Mouse (Mus musculus): ENCODE data around the gene Tap1. TPM values are rescaled to one million over a fixed set of nuclear protein-coding genes. Genes with fewer than 3 reads are reported as not detected.
A peak's percentile ranks its signal among the peaks of the same experiment; 100 is the strongest.
"Not testable (repeated sequence)": the region's sequence is repeated elsewhere in the genome, so short reads cannot be mapped to it uniquely, and the experiment has no call there.

The Tap1 gene
- total and polyA plus RNA-seq, 3 experiments, result 102 to 184 (median 157) TPM

DNA sequence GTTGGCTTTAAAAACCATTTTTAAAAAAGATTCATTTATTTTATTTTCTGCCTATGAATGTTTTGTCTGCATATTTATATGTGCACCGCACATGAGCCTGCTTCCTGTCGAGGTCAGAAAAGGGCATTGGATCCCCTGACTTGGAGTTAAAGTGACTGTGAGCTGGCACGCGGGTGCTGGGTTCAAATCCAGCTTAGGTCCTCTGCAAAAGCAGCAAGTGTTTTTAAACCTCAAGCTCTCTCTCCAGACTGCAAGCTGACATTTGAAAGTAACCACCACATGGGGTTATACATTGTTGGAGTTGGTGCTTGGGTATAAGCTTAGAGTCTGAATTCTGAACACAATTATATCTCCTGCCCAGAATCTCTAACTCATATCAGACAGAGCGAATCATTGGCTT lies 30.6 kb downstream of the Tap1 start:
- no peaks in the 10 kb centered on the region for H3K27me3 ChIP-seq (replicated peaks)
- H3K9ac ChIP-seq (ENCODE audit: insufficient read depth, low read depth), result no peak overlapping the region
- 0 out of 2 replicates have a peak, but pooled peaks cover 3% of the 10 kb centered on the region for H3K79me2 ChIP-seq (replicated peaks; ENCODE audit: control insufficient read depth, extremely low read depth, insufficient read depth, poor library complexity, severe bottlenecking)
- dilution Hi-C loops (cut with MboI; ENCODE audit: extremely low pct_ligation_motif_present, extremely low pct_unique_long_range_greater_than_20kb, low sequenced_read_pairs) (no loop called here), in situ Hi-C loops (cut with MboI; ENCODE audit: low pct_ligation_motif_present, low pct_unique_long_range_greater_than_20kb, low sequenced_read_pairs) (no loop called here)
- no peak for DNase-seq (ENCODE audit: extremely low read depth)
- no peak for TF ChIP-seq NELFE (IDR thresholded peaks at IDR 0.05; ENCODE audit: low read depth, low read length)
- no peak for TF ChIP-seq RAD21 (IDR thresholded peaks at IDR 0.05; ENCODE audit: low read depth, low read length)
- TF ChIP-seq RCOR1 (conservative IDR thresholded peaks at IDR 0.05; ENCODE audit: low read depth, low read length), result no peak
- no peak overlapping the region for H3K27ac ChIP-seq (ENCODE audit: insufficient read depth, low read depth)
- peaks cover 40 to 58% of the 10 kb centered on the region in 2 experiments for H3K36me3 ChIP-seq (replicated peaks in 1 of 2; ENCODE audit: control insufficient read depth in 1 of 2, insufficient read depth in 1 of 2, low read length in 1 of 2)
- H3K9me3 ChIP-seq (replicated peaks; ENCODE audit: low read length), result no peaks in the 10 kb centered on the region
- no peak overlapping the region for H3K4me2 ChIP-seq (ENCODE audit: insufficient read depth, low read depth, poor library complexity, severe bottlenecking)
- peaks cover 0 to 6% of the 10 kb centered on the region in 2 experiments; a peak in 2 of 4 replicates for H3K4me1 ChIP-seq (ENCODE audit: control insufficient read depth in 1 of 2, insufficient read depth in 2 of 2)
- H3K4me3 ChIP-seq (replicated peaks in 1 of 3; ENCODE audit: low read depth in 2 of 3, low read length in 2 of 3, poor library complexity in 1 of 3), result no peak overlapping the region

DNA sequence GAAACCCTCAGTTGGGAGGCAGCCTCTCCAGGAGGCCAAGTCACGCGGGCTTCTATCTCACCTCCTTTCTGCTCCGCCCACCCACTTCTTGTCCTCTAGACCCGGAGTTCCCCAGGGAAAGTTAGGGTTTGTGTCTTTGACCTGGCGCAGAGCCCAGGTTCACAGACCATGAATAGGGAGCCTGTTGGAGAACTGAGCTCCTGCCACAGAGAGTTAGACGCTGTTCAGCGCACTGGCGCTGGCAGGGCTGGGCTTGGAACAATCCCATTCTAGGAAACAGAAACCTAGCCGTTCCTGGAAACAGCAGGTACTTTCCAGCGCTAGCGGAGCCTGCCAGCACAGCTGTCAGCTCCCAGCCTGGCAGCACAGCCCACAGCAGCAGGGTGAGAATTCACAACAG lies 31.3 kb downstream of the Tap1 start:
- H3K27ac ChIP-seq (ENCODE audit: insufficient read depth, low read depth), result no peak overlapping the region
- no peaks in the 10 kb centered on the region for H3K9me3 ChIP-seq (replicated peaks; ENCODE audit: low read length)
- no peak overlapping the region for H3K4me3 ChIP-seq (replicated peaks in 1 of 3; ENCODE audit: low read depth in 2 of 3, low read length in 2 of 3, poor library complexity in 1 of 3)
- no peak overlapping the region for H3K9ac ChIP-seq (ENCODE audit: insufficient read depth, low read depth)
- in situ Hi-C loops (cut with MboI; ENCODE audit: low pct_ligation_motif_present, low pct_unique_long_range_greater_than_20kb, low sequenced_read_pairs), result no loop called here
- no peaks in the 10 kb centered on the region for H3K27me3 ChIP-seq (replicated peaks)
- H3K4me1 ChIP-seq (ENCODE audit: control insufficient read depth in 1 of 2, insufficient read depth in 2 of 2), result peaks cover 0 to 6% of the 10 kb centered on the region in 2 experiments; a peak in 2 of 4 replicates
- 0 out of 2 replicates have a peak, but pooled peaks cover 3% of the 10 kb centered on the region for H3K79me2 ChIP-seq (replicated peaks; ENCODE audit: control insufficient read depth, extremely low read depth, insufficient read depth, poor library complexity, severe bottlenecking)
- no peak overlapping the region for H3K4me2 ChIP-seq (ENCODE audit: insufficient read depth, low read depth, poor library complexity, severe bottlenecking)
- peaks cover 36 to 51% of the 10 kb centered on the region in 2 experiments for H3K36me3 ChIP-seq (replicated peaks in 1 of 2; ENCODE audit: control insufficient read depth in 1 of 2, insufficient read depth in 1 of 2, low read length in 1 of 2)
- no peak for DNase-seq (ENCODE audit: extremely low read depth)
- TF ChIP-seq USF2 (conservative IDR thresholded peaks at IDR 0.05; ENCODE audit: low read depth, low read length), result no peak
- TF ChIP-seq MAZ (IDR thresholded peaks at IDR 0.05; ENCODE audit: low read depth, low read length), result no peak
- TF ChIP-seq SMC3 (IDR thresholded peaks at IDR 0.05; ENCODE audit: low read depth, low read length), result no peak
- no peak for TF ChIP-seq USF1 (IDR thresholded peaks at IDR 0.05; ENCODE audit: low read depth, low read length)
- TF ChIP-seq NELFE (IDR thresholded peaks at IDR 0.05; ENCODE audit: low read depth, low read length), result no peak
- TF ChIP-seq GABPA (IDR thresholded peaks at IDR 0.05; ENCODE audit: insufficient replicate concordance, low read depth, low read length), result no peak
- TF ChIP-seq CHD2 (IDR thresholded peaks at IDR 0.05; ENCODE audit: low read length), result no peak
- TF ChIP-seq KAT2A (IDR thresholded peaks at IDR 0.05; ENCODE audit: insufficient replicate concordance, low read length), result no peak
- TF ChIP-seq CHD1 (IDR thresholded peaks at IDR 0.05; ENCODE audit: low read depth, low read length), result no peak
- TF ChIP-seq MXI1 (IDR thresholded peaks at IDR 0.05; ENCODE audit: low read depth, low read length), result no peak
- TF ChIP-seq POLR2AphosphoS2 (IDR thresholded peaks at IDR 0.05; ENCODE audit: low read depth, low read length), result no peak
- TF ChIP-seq MAX (IDR thresholded peaks at IDR 0.05; ENCODE audit: low read length), result no peak
- dilution Hi-C loops (cut with MboI; ENCODE audit: extremely low pct_ligation_motif_present, extremely low pct_unique_long_range_greater_than_20kb, low sequenced_read_pairs), result no loop called here

DNA sequence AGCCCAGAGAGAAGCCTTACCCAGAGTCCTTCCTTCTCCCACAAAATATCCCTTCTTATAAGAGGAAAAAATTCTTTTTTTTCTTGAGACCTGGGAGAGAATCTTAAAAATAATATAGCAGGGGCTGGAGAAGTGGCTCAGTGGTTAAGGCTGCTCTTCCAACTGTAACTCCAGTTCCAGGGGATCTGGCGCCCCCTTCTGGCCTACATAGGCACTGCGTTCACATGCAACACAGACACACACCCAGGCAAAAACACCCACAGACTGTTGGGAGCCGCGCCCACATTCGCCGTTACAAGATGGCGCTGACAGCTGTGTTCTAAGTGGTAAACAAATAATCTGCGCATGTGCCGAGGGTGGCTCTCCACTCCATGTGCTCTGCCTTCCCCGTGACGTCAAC lies 31.7 kb downstream of the Tap1 start:
- in situ Hi-C loops (cut with MboI; ENCODE audit: low pct_ligation_motif_present, low pct_unique_long_range_greater_than_20kb, low sequenced_read_pairs); H3K4me1 ChIP-seq (ENCODE audit: control insufficient read depth in 1 of 2, insufficient read depth in 2 of 2); H3K9ac ChIP-seq (ENCODE audit: insufficient read depth, low read depth); H3K4me3 ChIP-seq (replicated peaks in 1 of 3; ENCODE audit: low read depth in 2 of 3, low read length in 2 of 3, poor library complexity in 1 of 3); dilution Hi-C loops (cut with MboI; ENCODE audit: extremely low pct_ligation_motif_present, extremely low pct_unique_long_range_greater_than_20kb, low sequenced_read_pairs); H3K4me2 ChIP-seq (ENCODE audit: insufficient read depth, low read depth, poor library complexity, severe bottlenecking); H3K27me3 ChIP-seq (replicated peaks); H3K27ac ChIP-seq (ENCODE audit: insufficient read depth, low read depth); H3K79me2 ChIP-seq (replicated peaks; ENCODE audit: control insufficient read depth, extremely low read depth, insufficient read depth, poor library complexity, severe bottlenecking); H3K9me3 ChIP-seq (replicated peaks; ENCODE audit: low read length): not testable (repeated sequence)
- H3K36me3 ChIP-seq (replicated peaks in 1 of 2; ENCODE audit: control insufficient read depth in 1 of 2, insufficient read depth in 1 of 2, low read length in 1 of 2), result peaks cover 32 to 47% of the 10 kb centered on the region in 2 experiments
- DNase-seq (ENCODE audit: extremely low read depth), result peak; percentile 55
- TF ChIP-seq SMC3 (IDR thresholded peaks at IDR 0.05; ENCODE audit: low read depth, low read length), result peak; percentile 49
- peak; percentile 33 for TF ChIP-seq RAD21 (IDR thresholded peaks at IDR 0.05; ENCODE audit: low read depth, low read length)
- peak; percentile 25 to 60; a peak in 3 of 4 replicates for TF ChIP-seq CTCF (conservative IDR thresholded peaks at IDR 0.05 in 1 of 2, IDR thresholded peaks at IDR 0.05 in 1 of 2; ENCODE audit: low read depth in 2 of 2, low read length in 2 of 2)

DNA sequence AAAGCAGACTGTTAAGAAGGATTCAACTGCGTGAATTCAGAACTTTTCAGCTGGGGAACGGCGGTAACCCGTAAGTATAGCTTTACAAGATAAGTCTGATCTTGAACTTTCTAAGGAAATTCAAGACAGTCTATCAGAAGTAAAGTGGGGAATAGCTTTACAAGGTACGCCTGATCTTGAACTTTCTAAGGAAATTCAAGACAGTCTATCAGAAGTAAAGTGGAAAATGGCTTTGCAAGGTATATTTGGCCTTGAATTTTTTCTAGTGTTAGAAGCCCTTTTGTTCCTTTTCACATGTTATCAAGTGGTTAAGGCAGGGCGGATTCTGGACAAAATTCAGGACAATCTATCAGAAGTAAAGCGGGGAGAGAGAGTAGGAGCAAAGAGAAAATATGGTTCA lies 32.4 kb downstream of the Tap1 start:
- in situ Hi-C loops (cut with MboI; ENCODE audit: low pct_ligation_motif_present, low pct_unique_long_range_greater_than_20kb, low sequenced_read_pairs); H3K27me3 ChIP-seq (replicated peaks); H3K27ac ChIP-seq (ENCODE audit: insufficient read depth, low read depth); DNase-seq (ENCODE audit: extremely low read depth); H3K9me3 ChIP-seq (replicated peaks; ENCODE audit: low read length); H3K9ac ChIP-seq (ENCODE audit: insufficient read depth, low read depth); H3K4me2 ChIP-seq (ENCODE audit: insufficient read depth, low read depth, poor library complexity, severe bottlenecking); H3K4me1 ChIP-seq (ENCODE audit: control insufficient read depth in 1 of 2, insufficient read depth in 2 of 2); H3K4me3 ChIP-seq (replicated peaks in 1 of 3; ENCODE audit: low read depth in 2 of 3, low read length in 2 of 3, poor library complexity in 1 of 3); dilution Hi-C loops (cut with MboI; ENCODE audit: extremely low pct_ligation_motif_present, extremely low pct_unique_long_range_greater_than_20kb, low sequenced_read_pairs); H3K79me2 ChIP-seq (replicated peaks; ENCODE audit: control insufficient read depth, extremely low read depth, insufficient read depth, poor library complexity, severe bottlenecking): not testable (repeated sequence)
- H3K36me3 ChIP-seq (replicated peaks in 1 of 2; ENCODE audit: control insufficient read depth in 1 of 2, insufficient read depth in 1 of 2, low read length in 1 of 2), result peaks cover 25 to 40% of the 10 kb centered on the region in 2 experiments

Data from CH12.LX (cell line).